8 mouse cellular contexts compared by ENCODE assay signal in the genomic region with DNA sequence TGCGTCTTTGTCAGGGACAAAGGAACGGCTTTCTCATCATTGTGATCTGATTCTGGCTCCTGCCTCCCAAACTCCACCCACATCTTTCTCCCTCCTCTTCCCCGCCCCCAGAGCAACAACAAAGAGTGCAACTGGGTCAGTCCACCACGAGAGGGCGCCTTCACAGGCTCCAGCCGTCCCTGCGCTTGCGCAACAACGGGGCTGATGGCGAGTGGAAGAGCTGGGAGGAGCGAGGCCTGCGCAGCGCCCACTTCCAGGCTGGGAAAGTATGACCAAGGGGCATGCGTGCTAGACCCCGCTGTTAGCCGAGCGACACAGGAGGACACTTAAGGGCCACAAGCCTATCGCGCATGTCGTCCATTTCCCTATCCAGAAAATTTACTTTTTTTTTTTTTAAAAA. TPM values are rescaled to one million over a fixed set of nuclear protein-coding genes. Genes with fewer than 3 reads are reported as not detected.
DNase-seq lines count a peak whose midpoint lies in the region; ATAC-seq lines count a peak whose summit lies in the region.

No protein-coding gene starts in this region.

- no peaks in the 10 kb centered on the region for H3K36me3 ChIP-seq in forebrain, embryonic 14.5 days (ENCODE audit: control insufficient read depth, insufficient read depth, low read length)
- no peaks in the 10 kb centered on the region for H3K36me3 ChIP-seq in liver, embryonic 16.5 days (ENCODE audit: control insufficient read depth, insufficient read depth)
- no peaks in the 10 kb centered on the region for H3K36me3 ChIP-seq in neural tube, embryonic 13.5 days

- H3K27ac ChIP-seq in forebrain, embryonic 14.5 days (ENCODE audit: low read depth, low read length), result peak overlapping the region; percentile 96
- H3K27ac ChIP-seq in liver, embryonic 16.5 days (ENCODE audit: low read length), result no peak overlapping the region
- H3K27ac ChIP-seq in neural tube, embryonic 13.5 days (replicated peaks), result peak overlapping the region; percentile 93

- peak overlapping the region; percentile 49 for H3K4me2 ChIP-seq in forebrain, embryonic 14.5 days (ENCODE audit: low read length)
- H3K4me2 ChIP-seq in liver, embryonic 16.5 days (ENCODE audit: low read depth, low read length), result peak overlapping the region; percentile 58
- peak overlapping the region; percentile 48 for H3K4me2 ChIP-seq in neural tube, embryonic 13.5 days

- peak; percentile 96 for DNase-seq in ES-CJ7 (ENCODE audit: low read depth, low spot score)
- DNase-seq in cerebellum, adult 11 months, result peak; percentile 98
- DNase-seq in forebrain, embryonic 14.5 days (ENCODE audit: low spot score), result peak; percentile 98
- DNase-seq in heart, postnatal 14 days, result peak; percentile 98 to 99
- peak; percentile 95 for DNase-seq in large intestine, adult 2 months (ENCODE audit: low read depth, low spot score)
- peak; percentile 96 for DNase-seq in telencephalon, adult 2 months (ENCODE audit: low read depth, low spot score)

- WGBS in forebrain, embryonic 14.5 days, result 1% methylated on average over 20 of the region's 20 CpGs
- under 1% methylated on average over 20 of the region's 20 CpGs for WGBS in large intestine, adult 2 months
- WGBS in liver, embryonic 16.5 days (ENCODE audit: insufficient replicate concordance), result under 1% methylated on average over 20 of the region's 20 CpGs
- WGBS in neural tube, embryonic 13.5 days, result under 1% methylated on average over 20 of the region's 20 CpGs

- peak overlapping the region; percentile 70 for H3K9ac ChIP-seq in forebrain, embryonic 14.5 days (ENCODE audit: low read length)
- peak overlapping the region; percentile 21; the same call in 1 of the 2 replicates for H3K9ac ChIP-seq in liver, embryonic 16.5 days (ENCODE audit: low read depth, low read length)
- H3K9ac ChIP-seq in neural tube, embryonic 13.5 days, result peak overlapping the region; percentile 67

- peak; percentile 97 for ATAC-seq in forebrain, embryonic 14.5 days
- peak; percentile 90 for ATAC-seq in liver, embryonic 16.5 days (ENCODE audit: low read depth)
- ATAC-seq in neural tube, embryonic 13.5 days (ENCODE audit: low read depth), result peak; percentile 95

- H3K4me1 ChIP-seq in forebrain, embryonic 14.5 days (ENCODE audit: control insufficient read depth, insufficient read depth, low read length), result peaks cover 7% of the 10 kb centered on the region; the same call in 1 of the 2 replicates
- H3K4me1 ChIP-seq in liver, embryonic 16.5 days (ENCODE audit: control insufficient read depth, low read depth, low read length), result peaks cover 14% of the 10 kb centered on the region
- peaks cover 22% of the 10 kb centered on the region for H3K4me1 ChIP-seq in neural tube, embryonic 13.5 days (replicated peaks)

- H3K9me3 ChIP-seq in forebrain, embryonic 14.5 days (replicated peaks; ENCODE audit: control insufficient read depth, low read length), result no peaks in the 10 kb centered on the region
- H3K9me3 ChIP-seq in liver, embryonic 16.5 days (replicated peaks; ENCODE audit: control insufficient read depth, low read length), result no peaks in the 10 kb centered on the region
- H3K9me3 ChIP-seq in neural tube, embryonic 13.5 days, result no peaks in the 10 kb centered on the region

- H3K4me3 ChIP-seq in forebrain, embryonic 14.5 days (ENCODE audit: low read depth, low read length), result peak overlapping the region; percentile 21
- peak overlapping the region; percentile 42 for H3K4me3 ChIP-seq in liver, embryonic 16.5 days (ENCODE audit: low read depth, low read length)
- peak overlapping the region; percentile 20 for H3K4me3 ChIP-seq in neural tube, embryonic 13.5 days

- no peaks in the 10 kb centered on the region for H3K27me3 ChIP-seq in forebrain, embryonic 14.5 days (replicated peaks; ENCODE audit: control insufficient read depth, insufficient read depth, low read length)
- no peaks in the 10 kb centered on the region for H3K27me3 ChIP-seq in liver, embryonic 16.5 days (ENCODE audit: control insufficient read depth, insufficient read depth, low read depth, low read length)
- H3K27me3 ChIP-seq in neural tube, embryonic 13.5 days, result no peaks in the 10 kb centered on the region

- intact Hi-C loops in heart, postnatal 14 days (cut with DNase I), result loop anchor here (1.0 to 5.0 kb wide), 2 partner anchors 22 to 63 kb away; a partner anchor contains a TSS

RNA-seq across cellular contexts. Expression of a gene that starts 2.8 kb away (rescaled TPM):
- polyA plus RNA-seq in forebrain, embryonic 14.5 days (2014; fragmentation: Nextera tagmentation; extraction: Ambion mirVana), result not detected in 2 replicates
- 100 to 1,000 TPM; 135 to 139 TPM for total RNA-seq in heart, postnatal 14 days (2021)
- 4.7 and 7.2 TPM in 2 replicates for polyA plus RNA-seq in large intestine, adult 2 months (2012; rRNA removed)
- polyA plus RNA-seq in liver, embryonic 16.5 days (2015; fragmentation: Nextera tagmentation; extraction: Ambion mirVana), result 0.86 and 0.96 TPM in 2 replicates
- polyA plus RNA-seq in neural tube, embryonic 13.5 days (2015; fragmentation: Nextera tagmentation; extraction: Ambion mirVana), result 1.8 TPM in 1 of 2 replicates, not detected in the other

RNA-seq across cellular contexts. Expression of a gene that starts 11.6 kb away (rescaled TPM):
- polyA plus RNA-seq in forebrain, embryonic 14.5 days (2014; fragmentation: Nextera tagmentation; extraction: Ambion mirVana), result not detected in 2 replicates
- total RNA-seq in heart, postnatal 14 days (2021), result not detected
- polyA plus RNA-seq in large intestine, adult 2 months (2012; rRNA removed), result not detected in 2 replicates
- not detected in 2 replicates for polyA plus RNA-seq in liver, embryonic 16.5 days (2015; fragmentation: Nextera tagmentation; extraction: Ambion mirVana)
- polyA plus RNA-seq in neural tube, embryonic 13.5 days (2015; fragmentation: Nextera tagmentation; extraction: Ambion mirVana), result not detected in 2 replicates

RNA-seq across cellular contexts. Expression of a gene that starts 11.9 kb away (rescaled TPM):
- 20.8 and 21.8 TPM in 2 replicates for polyA plus RNA-seq in forebrain, embryonic 14.5 days (2014; fragmentation: Nextera tagmentation; extraction: Ambion mirVana)
- 10 to 100 TPM; 50.5 to 52.1 TPM for total RNA-seq in heart, postnatal 14 days (2021)
- 18.9 and 20.0 TPM in 2 replicates for polyA plus RNA-seq in large intestine, adult 2 months (2012; rRNA removed)
- polyA plus RNA-seq in liver, embryonic 16.5 days (2015; fragmentation: Nextera tagmentation; extraction: Ambion mirVana), result 7.1 and 7.6 TPM in 2 replicates
- polyA plus RNA-seq in neural tube, embryonic 13.5 days (2015; fragmentation: Nextera tagmentation; extraction: Ambion mirVana), result 18.0 and 19.3 TPM in 2 replicates

RNA-seq across cellular contexts. Expression of a gene that starts 30.7 kb away (rescaled TPM):
- polyA plus RNA-seq in forebrain, embryonic 14.5 days (2014; fragmentation: Nextera tagmentation; extraction: Ambion mirVana), result 81.7 and 96.5 TPM in 2 replicates
- 1 to 10 TPM; 2.2 TPM for total RNA-seq in heart, postnatal 14 days (2021)
- polyA plus RNA-seq in large intestine, adult 2 months (2012; rRNA removed), result 2.2 and 2.4 TPM in 2 replicates
- polyA plus RNA-seq in liver, embryonic 16.5 days (2015; fragmentation: Nextera tagmentation; extraction: Ambion mirVana), result 27.2 and 34.7 TPM in 2 replicates
- polyA plus RNA-seq in neural tube, embryonic 13.5 days (2015; fragmentation: Nextera tagmentation; extraction: Ambion mirVana), result 133 and 151 TPM in 2 replicates

RNA-seq across cellular contexts. Expression of a gene that starts 42.9 kb away (rescaled TPM):
- polyA plus RNA-seq in forebrain, embryonic 14.5 days (2014; fragmentation: Nextera tagmentation; extraction: Ambion mirVana), result 20.6 and 41.7 TPM in 2 replicates
- 100 to 1,000 TPM; 475 to 551 TPM for total RNA-seq in heart, postnatal 14 days (2021)
- polyA plus RNA-seq in large intestine, adult 2 months (2012; rRNA removed), result 39.6 and 45.7 TPM in 2 replicates
- polyA plus RNA-seq in liver, embryonic 16.5 days (2015; fragmentation: Nextera tagmentation; extraction: Ambion mirVana), result 65.0 and 89.1 TPM in 2 replicates
- 187 and 207 TPM in 2 replicates for polyA plus RNA-seq in neural tube, embryonic 13.5 days (2015; fragmentation: Nextera tagmentation; extraction: Ambion mirVana)
